In genomic region chr5:32322146-32322811, GRCm38 (mm10) we compare ENCODE assay signal across 8 mouse cellular contexts.
DNase-seq lines count a peak whose midpoint lies in the region; ATAC-seq lines count a peak whose summit lies in the region.

No protein-coding gene starts in this region.

- H3K4me3 ChIP-seq in forebrain, embryonic 15.5 days, result no peak overlapping the region
- no peak overlapping the region for H3K4me3 ChIP-seq in forebrain, embryonic 10.5 days
- no peak overlapping the region for H3K4me3 ChIP-seq in heart, embryonic 15.5 days

- no peak overlapping the region for H3K27ac ChIP-seq in forebrain, embryonic 15.5 days (replicated peaks)
- H3K27ac ChIP-seq in forebrain, embryonic 10.5 days, result no peak overlapping the region
- no peak overlapping the region for H3K27ac ChIP-seq in heart, embryonic 15.5 days

- no peaks in the 10 kb centered on the region for H3K36me3 ChIP-seq in forebrain, embryonic 15.5 days
- H3K36me3 ChIP-seq in forebrain, embryonic 10.5 days (replicated peaks), result no peaks in the 10 kb centered on the region
- no peaks in the 10 kb centered on the region for H3K36me3 ChIP-seq in heart, embryonic 15.5 days

- WGBS in forebrain, embryonic 15.5 days, result 56% methylated on average over 7 of the region's 7 CpGs
- WGBS in forebrain, embryonic 10.5 days, result 56% methylated on average over 7 of the region's 7 CpGs
- whole genome bisulfite sequencing in heart, embryonic 15.5 days, result 31% methylated on average over 7 of the region's 7 CpGs

- no peak overlapping the region for H3K9ac ChIP-seq in forebrain, embryonic 15.5 days (replicated peaks)
- H3K9ac ChIP-seq in heart, embryonic 15.5 days, result no peak overlapping the region

- no peaks in the 10 kb centered on the region for H3K9me3 ChIP-seq in forebrain, embryonic 15.5 days
- no peaks in the 10 kb centered on the region for H3K9me3 ChIP-seq in forebrain, embryonic 10.5 days
- no peaks in the 10 kb centered on the region for H3K9me3 ChIP-seq in heart, embryonic 15.5 days (replicated peaks)

- H3K4me2 ChIP-seq in forebrain, embryonic 15.5 days (replicated peaks), result no peak overlapping the region
- peak overlapping the region; percentile 29 for H3K4me2 ChIP-seq in heart, embryonic 15.5 days

- ATAC-seq in forebrain, embryonic 15.5 days (replicated peaks), result peak; percentile 78
- 0 out of 2 replicates have a peak, but pooled peaks have one; percentile 53 for ATAC-seq in heart, embryonic 15.5 days (replicated peaks; ENCODE audit: insufficient number of reproducible peaks, insufficient read depth, low FRiP score, low read depth)

- no peak for DNase-seq in forebrain, embryonic 10.5 days (ENCODE audit: extremely low spot score, low spot score)
- DNase-seq in Muller cell, postnatal 12 days (ENCODE audit: inconsistent ontology term), result peak; percentile 42
- peak; percentile 70 to 83 for DNase-seq in cerebellum, postnatal 36 days
- DNase-seq in kidney, postnatal 14 days, result peak; percentile 78
- peak; percentile 74 for DNase-seq in lung, postnatal 10 days
- DNase-seq in right cerebral cortex, postnatal 4 days, result peak; percentile 48

- H3K27me3 ChIP-seq in forebrain, embryonic 15.5 days, result no peaks in the 10 kb centered on the region
- no peaks in the 10 kb centered on the region for H3K27me3 ChIP-seq in forebrain, embryonic 10.5 days (ENCODE audit: poor library complexity, severe bottlenecking)
- no peaks in the 10 kb centered on the region for H3K27me3 ChIP-seq in heart, embryonic 15.5 days

- H3K4me1 ChIP-seq in forebrain, embryonic 15.5 days, result no peaks in the 10 kb centered on the region
- no peaks in the 10 kb centered on the region for H3K4me1 ChIP-seq in forebrain, embryonic 10.5 days
- peaks cover 5% of the 10 kb centered on the region for H3K4me1 ChIP-seq in heart, embryonic 15.5 days (replicated peaks)
